ENCODE assay signal across 22 mouse cellular contexts in genomic region chr10:95409149-95409548, GRCm38 (mm10).
"Had no signal": no experiment of that assay in that cellular context is flagged by ENCODE, and none has a peak within 500 bp of the region (broad histone marks: within the 10 kb centered on the region; RNA-seq: fewer than 3 reads in every experiment).

No protein-coding gene starts in this region.

- H3K27me3 ChIP-seq: heart, embryonic 13.5 days; hindbrain, embryonic 15.5 days had no signal

- H3K4me3 ChIP-seq: heart, embryonic 13.5 days; heart, embryonic 15.5 days; hindbrain, embryonic 13.5 days; hindbrain, embryonic 15.5 days; layer of hippocampus, adult 2 months; left cerebral cortex, adult 2 months; limb, embryonic 13.5 days; limb, embryonic 15.5 days; liver, embryonic 12.5 days had no signal

- H3K9me3 ChIP-seq: heart, embryonic 13.5 days; heart, embryonic 15.5 days; hindbrain, embryonic 13.5 days; hindbrain, embryonic 15.5 days; limb, embryonic 13.5 days; limb, embryonic 15.5 days; liver, embryonic 12.5 days had no signal

- H3K9ac ChIP-seq: heart, embryonic 13.5 days; heart, embryonic 15.5 days; hindbrain, embryonic 13.5 days; hindbrain, embryonic 15.5 days; limb, embryonic 13.5 days; limb, embryonic 15.5 days; liver, embryonic 12.5 days had no signal

- ATAC-seq: hindbrain, postnatal 0 days; liver, embryonic 12.5 days had no signal

- H3K36me3 ChIP-seq: liver, embryonic 12.5 days had no signal

- H3K4me2 ChIP-seq: heart, embryonic 11.5 days; heart, embryonic 13.5 days; heart, embryonic 15.5 days; hindbrain, embryonic 13.5 days; hindbrain, embryonic 15.5 days; limb, embryonic 13.5 days; limb, embryonic 15.5 days; liver, embryonic 12.5 days had no signal

- DNase-seq: gastrocnemius, postnatal 14 days; gastrocnemius, postnatal 36 days; heart, adult 18-20 months; heart, postnatal 14 days; heart, postnatal 36 days; kidney, adult 18-20 months; kidney, adult 8-10 months; kidney, postnatal 10 days; kidney, postnatal 25 days; kidney, postnatal 4 days; left cerebral cortex, postnatal 4 days had no signal

- H3K27ac ChIP-seq: heart, embryonic 13.5 days; heart, embryonic 15.5 days; hindbrain, embryonic 13.5 days; hindbrain, embryonic 15.5 days; hindbrain, postnatal 0 days; layer of hippocampus, adult 2 months; left cerebral cortex, adult 2 months; limb, embryonic 13.5 days; limb, embryonic 15.5 days; liver, embryonic 12.5 days had no signal
